Mouse (Mus musculus) brain, adult 10 weeks (tissue): Measurements from ENCODE around the gene Coq3. TPM values are rescaled to one million over a fixed set of nuclear protein-coding genes. Genes with fewer than 3 reads are reported as not detected.

Experiments used
- polyA plus RNA-seq: library from polyadenylated mRNA; stranded (reverse); fragments of 350-450 nt; fragmentation: Illumina TruSeq; extraction: RNeasy Lipid Tissue Mini Kit (QIAGEN cat#74804); gene quantifications from one replicate; pipeline ENCODE4 v1.2.3, GENCODE M21; 2015; ENCODE audit warnings: low read depth, low replicate concordance

The Coq3 gene
- polyA plus RNA-seq: 19.8 TPM

GRCm38 (mm10) chr4:21879565-21880220 is at the start of gene Coq3:
Gene Coq3, plus strand, starts transcription at chr4:21879673.

DNA sequence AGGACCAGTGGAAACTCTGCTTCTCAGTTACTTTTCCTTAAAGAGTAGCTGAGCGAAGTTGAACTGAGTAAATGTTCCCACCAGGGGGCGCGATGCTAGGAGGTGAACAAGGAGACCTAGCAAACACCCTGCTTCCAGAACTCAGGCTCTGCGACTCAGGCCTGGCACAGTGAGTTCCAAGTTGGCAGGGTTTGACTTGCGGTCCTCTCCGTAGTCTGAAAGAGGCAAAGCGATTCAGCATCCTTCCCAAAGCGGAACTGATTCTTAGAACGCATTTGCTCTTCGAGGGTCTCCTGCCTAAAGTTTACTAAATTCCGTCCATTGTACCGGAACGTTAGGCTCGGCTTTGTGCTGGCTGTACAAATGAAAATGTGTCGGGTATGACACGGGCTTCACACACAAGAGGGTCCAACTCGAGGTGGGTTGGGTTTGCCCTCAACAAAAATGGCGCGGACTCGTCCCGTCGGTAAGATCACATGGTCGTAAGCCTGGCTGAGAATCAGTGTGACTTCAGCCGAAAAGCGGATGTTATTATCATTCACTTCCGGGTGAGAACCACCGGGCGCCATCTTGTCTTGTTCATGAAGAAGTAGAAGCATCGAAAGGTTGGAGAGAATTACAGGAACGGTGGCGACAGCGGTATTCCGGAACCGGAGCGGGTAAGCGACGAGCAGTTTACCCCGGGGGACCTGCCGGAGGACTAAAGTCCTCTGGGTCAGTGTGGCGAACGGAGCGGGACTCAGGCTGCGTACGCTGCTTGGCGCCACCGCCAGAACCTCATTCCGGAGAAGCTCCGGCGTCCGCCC is 31.8 kb upstream of the Coq3 start, which contains the start of gene Pnisr:
Gene Pnisr, plus strand, starts transcription at position 103 of the 806 bp plus-strand sequence.

GRCm38 (mm10) chr4:21930971-21931771 is 51.7 kb downstream of the Coq3 start, which contains the start of gene Faxc:
Gene Faxc, plus strand, starts transcription at chr4:21931329.

Other genes with a start within 250 kb of the Coq3 start
- gene Prdm13, start 193.7 kb upstream of the Coq3 start, polyA plus RNA-seq: not detected
- gene Ccnc, start 152.0 kb upstream of the Coq3 start, polyA plus RNA-seq: 43.0 TPM
- 29.0 TPM for gene Usp45, start 112.5 kb upstream of the Coq3 start, polyA plus RNA-seq
- gene Tstd3, start 112.5 kb upstream of the Coq3 start, polyA plus RNA-seq: 35.6 TPM
- 168 TPM for gene Pnisr, start 32.1 kb upstream of the Coq3 start, polyA plus RNA-seq
- 32.5 TPM for gene Faxc, start 51.7 kb downstream of the Coq3 start, polyA plus RNA-seq